Mouse (Mus musculus): ENCODE measurements around the gene Smoc1. TPM values are rescaled to one million over a fixed set of nuclear protein-coding genes. Genes with fewer than 3 reads are reported as not detected.

Gene Smoc1
- polyA plus RNA-seq, 1 experiment: 9.8 TPM

DNA sequence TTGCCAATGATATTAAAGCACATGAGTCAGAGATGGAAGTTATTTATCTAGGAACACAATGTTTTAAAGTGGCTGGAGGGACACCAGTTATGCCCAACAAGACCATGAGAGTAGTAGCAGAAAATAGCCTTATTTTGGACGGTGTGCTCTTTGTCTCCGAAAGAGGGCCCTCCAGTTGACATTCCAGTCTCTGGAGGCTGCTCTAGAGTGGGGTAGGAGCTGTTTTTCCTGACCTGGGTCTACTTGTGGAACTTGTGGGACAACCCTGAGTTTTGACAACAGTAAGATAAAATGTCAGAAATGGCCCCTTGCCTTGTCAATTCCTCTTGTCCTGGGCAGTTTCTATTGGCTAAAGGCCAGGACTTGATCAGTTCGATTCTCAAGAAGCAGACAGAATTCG is 104.5 kb downstream of the Smoc1 start:
- Histone ChIP-seq H3K27me3 (ENCODE audit: control insufficient read depth, insufficient read depth, low read length) (no peaks in the 10 kb centered on the region), H3K4me3 (ENCODE audit: control insufficient read depth, low read depth, low read length) (no peak overlapping the region), H3K36me3 (ENCODE audit: control insufficient read depth, insufficient read depth, low read length) (no peaks in the 10 kb centered on the region), H3K27ac (ENCODE audit: control insufficient read depth, insufficient read depth, low read depth, low read length) (0 out of 2 replicates have a peak overlapping the region, but pooled peaks have one; percentile 7), H3K4me1 (ENCODE audit: control insufficient read depth, insufficient read depth, low read length) (no peaks in the 10 kb centered on the region)
- no peak for TF ChIP-seq CTCF (IDR thresholded peaks at IDR 0.05; ENCODE audit: control insufficient read depth, insufficient read depth, insufficient replicate concordance, low read depth, low read length)
- no peak for TF ChIP-seq POLR2A (IDR thresholded peaks at IDR 0.05; ENCODE audit: control insufficient read depth, low read depth, low read length)

- no peak overlapping the region for H3K4me3 ChIP-seq (ENCODE audit: control insufficient read depth, low read depth, low read length)
- H3K4me1 ChIP-seq (ENCODE audit: control insufficient read depth, insufficient read depth, low read length): no peaks in the 10 kb centered on the region
- H3K36me3 ChIP-seq (ENCODE audit: control insufficient read depth, insufficient read depth, low read length): no peaks in the 10 kb centered on the region
- TF ChIP-seq CTCF (IDR thresholded peaks at IDR 0.05; ENCODE audit: control insufficient read depth, insufficient read depth, insufficient replicate concordance, low read depth, low read length): no peak
- TF ChIP-seq POLR2A (IDR thresholded peaks at IDR 0.05; ENCODE audit: control insufficient read depth, low read depth, low read length): no peak
- no peak overlapping the region for H3K27ac ChIP-seq (ENCODE audit: control insufficient read depth, insufficient read depth, low read depth, low read length)
- H3K27me3 ChIP-seq (ENCODE audit: control insufficient read depth, insufficient read depth, low read length): no peaks in the 10 kb centered on the region
Observed at GRCm38 (mm10) chr12:81133055-81133665, 106.6 kb downstream of the Smoc1 start.

- H3K27ac ChIP-seq (ENCODE audit: control insufficient read depth, insufficient read depth, low read depth, low read length): no peak overlapping the region
- H3K36me3 ChIP-seq (ENCODE audit: control insufficient read depth, insufficient read depth, low read length): no peaks in the 10 kb centered on the region
- no peak for TF ChIP-seq POLR2A (IDR thresholded peaks at IDR 0.05; ENCODE audit: control insufficient read depth, low read depth, low read length)
- no peak for TF ChIP-seq CTCF (IDR thresholded peaks at IDR 0.05; ENCODE audit: control insufficient read depth, insufficient read depth, insufficient replicate concordance, low read depth, low read length)
- no peak overlapping the region for H3K4me3 ChIP-seq (ENCODE audit: control insufficient read depth, low read depth, low read length)
- H3K4me1 ChIP-seq (ENCODE audit: control insufficient read depth, insufficient read depth, low read length): peaks cover 5% of the 10 kb centered on the region
- no peaks in the 10 kb centered on the region for H3K27me3 ChIP-seq (ENCODE audit: control insufficient read depth, insufficient read depth, low read length)
Observed at GRCm38 (mm10) chr12:81138217-81138616, 111.6 kb downstream of the Smoc1 start.

DNA sequence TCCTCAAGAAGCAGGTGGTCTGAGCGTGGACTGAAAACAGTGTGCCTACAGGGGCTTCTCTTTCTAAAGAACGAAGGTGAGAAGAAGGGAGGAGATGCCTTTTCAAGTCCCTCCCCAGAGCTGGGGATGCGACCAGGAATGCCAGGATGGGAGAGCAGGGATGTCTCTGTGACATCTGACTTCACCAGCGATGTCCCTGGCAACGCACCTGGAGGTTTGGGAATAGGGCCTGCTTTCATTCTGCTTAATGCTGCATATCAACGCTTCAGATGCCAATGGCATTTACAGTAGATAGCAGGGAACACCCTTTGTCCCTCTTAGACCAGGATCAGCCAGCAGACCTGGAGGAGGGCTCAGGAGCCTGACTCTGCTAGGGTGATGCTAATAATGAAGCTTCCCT is 112.9 kb downstream of the Smoc1 start:
- peaks cover 5% of the 10 kb centered on the region for H3K4me1 ChIP-seq (ENCODE audit: control insufficient read depth, insufficient read depth, low read length)
- H3K4me3 ChIP-seq (ENCODE audit: control insufficient read depth, low read depth, low read length): no peak overlapping the region
- TF ChIP-seq CTCF (IDR thresholded peaks at IDR 0.05; ENCODE audit: control insufficient read depth, insufficient read depth, insufficient replicate concordance, low read depth, low read length): no peak
- TF ChIP-seq POLR2A (IDR thresholded peaks at IDR 0.05; ENCODE audit: control insufficient read depth, low read depth, low read length): no peak
- no peaks in the 10 kb centered on the region for H3K27me3 ChIP-seq (ENCODE audit: control insufficient read depth, insufficient read depth, low read length)
- H3K36me3 ChIP-seq (ENCODE audit: control insufficient read depth, insufficient read depth, low read length): no peaks in the 10 kb centered on the region
- no peak overlapping the region for H3K27ac ChIP-seq (ENCODE audit: control insufficient read depth, insufficient read depth, low read depth, low read length)

DNA sequence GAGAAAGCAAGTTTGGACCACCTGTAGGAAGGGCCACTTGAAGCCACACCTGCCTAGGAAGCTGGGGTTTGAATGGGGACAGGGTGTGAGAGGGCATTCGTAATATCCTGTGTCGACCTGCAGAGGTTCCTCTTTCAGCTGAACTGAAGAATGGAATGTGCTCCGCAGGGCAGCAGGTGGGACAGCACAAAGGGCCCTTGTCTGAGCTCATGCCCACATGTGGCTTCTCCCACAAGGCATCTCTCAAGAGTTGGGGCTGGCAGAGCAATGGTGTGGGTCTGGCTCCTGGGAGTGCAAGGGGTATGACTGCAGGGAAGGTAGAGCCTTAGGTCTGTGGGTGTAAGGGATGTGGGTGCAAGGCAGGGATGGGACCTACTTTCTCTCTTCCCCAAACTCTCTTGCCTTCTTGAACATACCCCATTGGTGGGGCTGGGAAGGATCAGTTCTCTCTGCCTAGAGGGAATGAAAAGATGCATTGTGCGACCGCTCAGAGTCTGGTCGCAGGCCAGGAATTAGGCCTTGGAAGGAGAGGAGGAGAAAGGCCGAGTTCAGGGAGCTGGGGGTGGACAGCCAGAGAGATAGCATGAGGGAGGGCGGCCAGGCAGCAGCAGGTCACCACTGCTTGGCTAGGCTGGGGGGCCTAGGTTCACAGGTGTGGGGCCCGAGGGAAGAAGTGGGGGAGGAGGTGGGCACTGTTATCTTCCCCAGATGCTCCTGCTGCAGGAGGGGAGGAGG is 114.2 kb downstream of the Smoc1 start:
- Histone ChIP-seq H3K27me3 (ENCODE audit: control insufficient read depth, insufficient read depth, low read length) (no peaks in the 10 kb centered on the region), H3K36me3 (ENCODE audit: control insufficient read depth, insufficient read depth, low read length) (no peaks in the 10 kb centered on the region), H3K4me3 (ENCODE audit: control insufficient read depth, low read depth, low read length) (no peak overlapping the region), H3K27ac (ENCODE audit: control insufficient read depth, insufficient read depth, low read depth, low read length) (peak overlapping the region; percentile 52), H3K4me1 (ENCODE audit: control insufficient read depth, insufficient read depth, low read length) (peaks cover 5% of the 10 kb centered on the region)
- no peak for TF ChIP-seq CTCF (IDR thresholded peaks at IDR 0.05; ENCODE audit: control insufficient read depth, insufficient read depth, insufficient replicate concordance, low read depth, low read length)
- no peak for TF ChIP-seq POLR2A (IDR thresholded peaks at IDR 0.05; ENCODE audit: control insufficient read depth, low read depth, low read length)

- no peaks in the 10 kb centered on the region for H3K27me3 ChIP-seq (ENCODE audit: control insufficient read depth, insufficient read depth, low read length)
- no peak for TF ChIP-seq POLR2A (IDR thresholded peaks at IDR 0.05; ENCODE audit: control insufficient read depth, low read depth, low read length)
- TF ChIP-seq CTCF (IDR thresholded peaks at IDR 0.05; ENCODE audit: control insufficient read depth, insufficient read depth, insufficient replicate concordance, low read depth, low read length): no peak
- H3K4me3 ChIP-seq (ENCODE audit: control insufficient read depth, low read depth, low read length): no peak overlapping the region
- no peaks in the 10 kb centered on the region for H3K36me3 ChIP-seq (ENCODE audit: control insufficient read depth, insufficient read depth, low read length)
- no peak overlapping the region; the same call in 1 of the 2 replicates for H3K27ac ChIP-seq (ENCODE audit: control insufficient read depth, insufficient read depth, low read depth, low read length)
- peaks cover 5% of the 10 kb centered on the region for H3K4me1 ChIP-seq (ENCODE audit: control insufficient read depth, insufficient read depth, low read length)
Observed at GRCm38 (mm10) chr12:81141329-81141711, 114.7 kb downstream of the Smoc1 start.

DNA sequence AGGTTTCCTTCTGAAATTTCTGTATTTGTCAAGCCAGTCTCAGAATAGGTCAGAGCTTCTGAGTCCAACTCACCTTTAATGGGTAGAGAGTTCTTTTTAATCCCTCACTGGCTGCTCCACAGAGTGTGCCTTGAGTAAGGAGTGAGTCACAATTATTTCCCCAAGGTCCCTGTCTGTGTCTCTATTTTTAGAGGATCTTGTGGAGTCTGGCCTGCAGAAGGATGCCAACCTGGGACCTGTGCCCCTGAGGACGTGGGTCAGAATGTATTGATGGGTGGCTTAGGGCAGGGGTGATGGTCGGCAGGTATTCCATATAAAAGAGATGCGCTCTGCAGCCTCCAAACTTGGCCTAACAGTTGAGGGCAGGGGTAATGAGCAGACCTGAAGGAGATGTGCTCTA is 115.6 kb downstream of the Smoc1 start:
- no peak for TF ChIP-seq POLR2A (IDR thresholded peaks at IDR 0.05; ENCODE audit: control insufficient read depth, low read depth, low read length)
- no peak for TF ChIP-seq CTCF (IDR thresholded peaks at IDR 0.05; ENCODE audit: control insufficient read depth, insufficient read depth, insufficient replicate concordance, low read depth, low read length)
- Histone ChIP-seq H3K36me3 (ENCODE audit: control insufficient read depth, insufficient read depth, low read length) (no peaks in the 10 kb centered on the region), H3K27me3 (ENCODE audit: control insufficient read depth, insufficient read depth, low read length) (no peaks in the 10 kb centered on the region), H3K27ac (ENCODE audit: control insufficient read depth, insufficient read depth, low read depth, low read length) (no peak overlapping the region), H3K4me1 (ENCODE audit: control insufficient read depth, insufficient read depth, low read length) (peaks cover 5% of the 10 kb centered on the region), H3K4me3 (ENCODE audit: control insufficient read depth, low read depth, low read length) (no peak overlapping the region)

Measured in testis, adult 2 months (tissue).